Comparison of ENCODE assay signal across 7 mouse cellular contexts in the genomic region with DNA sequence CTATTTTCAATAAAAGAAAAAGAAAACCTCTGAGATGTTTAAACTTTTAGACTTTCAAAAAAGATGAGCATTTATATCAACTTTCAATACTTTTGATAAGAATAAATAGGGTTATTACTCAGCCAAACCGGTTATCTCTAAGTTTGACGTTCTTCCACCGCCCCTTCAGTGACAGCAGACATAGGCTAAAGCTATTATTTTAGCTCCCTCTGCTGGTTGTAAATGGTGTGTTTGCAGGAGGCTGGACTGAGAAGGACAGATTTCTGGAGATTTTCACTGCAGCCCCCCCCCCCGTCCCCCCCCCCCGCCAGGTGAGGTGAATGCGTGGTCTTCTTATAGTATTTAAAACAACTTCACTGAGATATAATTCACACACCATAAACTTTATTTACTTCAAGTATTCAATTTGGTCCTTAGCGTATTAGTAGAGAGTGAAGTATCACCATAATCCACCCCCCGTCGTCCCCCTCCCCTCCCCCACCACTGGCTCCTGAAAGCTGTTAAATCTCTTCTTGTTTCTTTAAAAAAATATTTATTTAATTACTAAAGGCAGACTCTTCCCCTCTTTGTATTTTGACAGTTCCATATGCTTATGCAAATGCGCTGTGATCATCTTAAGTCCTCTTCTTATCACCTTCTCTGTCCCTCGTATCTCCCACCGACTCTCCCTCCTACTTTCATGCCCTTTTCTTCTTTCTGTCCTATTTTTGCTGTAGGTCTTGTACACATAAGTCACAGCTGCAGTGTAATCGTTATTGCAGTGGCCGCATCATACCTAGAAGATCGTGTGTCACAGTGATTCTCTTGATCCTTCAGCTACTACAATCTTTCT. TPM values are rescaled to one million over a fixed set of nuclear protein-coding genes. Genes with fewer than 3 reads are reported as not detected.
DNase-seq lines count a peak whose midpoint lies in the region; ATAC-seq lines count a peak whose summit lies in the region.

No protein-coding gene starts in this region.

- peaks cover 3% of the 10 kb centered on the region; the same call in 1 of the 2 replicates for H3K27me3 ChIP-seq in forebrain, embryonic 14.5 days (replicated peaks; ENCODE audit: control insufficient read depth, insufficient read depth, low read length)
- H3K27me3 ChIP-seq in intestine, embryonic 14.5 days (replicated peaks; ENCODE audit: control insufficient read depth, insufficient read depth, low read length) = no peaks in the 10 kb centered on the region
- no peaks in the 10 kb centered on the region; the same call in 1 of the 2 replicates for H3K27me3 ChIP-seq in liver, embryonic 11.5 days (replicated peaks; ENCODE audit: control insufficient read depth, insufficient read depth, low read length)
- H3K27me3 ChIP-seq in neural tube, embryonic 15.5 days (replicated peaks) = no peaks in the 10 kb centered on the region

- peak overlapping the region; percentile 34 for H3K4me2 ChIP-seq in forebrain, embryonic 14.5 days (ENCODE audit: low read length)
- H3K4me2 ChIP-seq in intestine, embryonic 14.5 days (ENCODE audit: low read length) = peak overlapping the region; percentile 43
- peak overlapping the region; percentile 31 for H3K4me2 ChIP-seq in liver, embryonic 11.5 days
- peak overlapping the region; percentile 56 for H3K4me2 ChIP-seq in neural tube, embryonic 15.5 days

- 15% methylated on average over 13 of the region's 15 CpGs for WGBS in forebrain, embryonic 14.5 days
- WGBS in intestine, embryonic 14.5 days = 17% methylated on average over 12 of the region's 15 CpGs
- 14% methylated on average over 14 of the region's 15 CpGs for WGBS in liver, embryonic 11.5 days
- 9% methylated on average over 14 of the region's 15 CpGs for WGBS in neural tube, embryonic 15.5 days

- no peaks in the 10 kb centered on the region for H3K4me1 ChIP-seq in forebrain, embryonic 14.5 days (ENCODE audit: control insufficient read depth, insufficient read depth, low read length)
- 0 out of 2 replicates have a peak, but pooled peaks cover 4% of the 10 kb centered on the region for H3K4me1 ChIP-seq in intestine, embryonic 14.5 days (replicated peaks; ENCODE audit: control insufficient read depth, insufficient read depth, low read length)
- H3K4me1 ChIP-seq in liver, embryonic 11.5 days (replicated peaks; ENCODE audit: control insufficient read depth, insufficient read depth, low read length) = no peaks in the 10 kb centered on the region
- peaks cover 10% of the 10 kb centered on the region; the same call in 1 of the 2 replicates for H3K4me1 ChIP-seq in neural tube, embryonic 15.5 days

- DNase-seq in urinary bladder, postnatal 14 days (ENCODE audit: low spot score) = peak; percentile 19
- DNase-seq in urinary bladder, postnatal 10 days (ENCODE audit: low spot score) = no peak
- DNase-seq in forebrain, embryonic 14.5 days (ENCODE audit: low spot score) = peak; percentile 86
- DNase-seq in intestine, embryonic 14.5 days (ENCODE audit: low spot score) = no peak
- DNase-seq in liver, embryonic 11.5 days (ENCODE audit: low spot score) = no peak

- peak overlapping the region; percentile 17 for H3K4me3 ChIP-seq in forebrain, embryonic 14.5 days (ENCODE audit: low read depth, low read length)
- H3K4me3 ChIP-seq in intestine, embryonic 14.5 days (ENCODE audit: low read depth, low read length) = no peak overlapping the region
- no peak overlapping the region for H3K4me3 ChIP-seq in liver, embryonic 11.5 days (ENCODE audit: low read depth, low read length)
- peak overlapping the region; percentile 30 for H3K4me3 ChIP-seq in neural tube, embryonic 15.5 days (replicated peaks)

- no peaks in the 10 kb centered on the region for H3K9me3 ChIP-seq in forebrain, embryonic 14.5 days (replicated peaks; ENCODE audit: control insufficient read depth, low read length)
- H3K9me3 ChIP-seq in intestine, embryonic 14.5 days (ENCODE audit: control insufficient read depth, low read length) = no peaks in the 10 kb centered on the region
- H3K9me3 ChIP-seq in liver, embryonic 11.5 days (ENCODE audit: control insufficient read depth, low read length) = no peaks in the 10 kb centered on the region
- no peaks in the 10 kb centered on the region for H3K9me3 ChIP-seq in neural tube, embryonic 15.5 days (replicated peaks)

- H3K27ac ChIP-seq in forebrain, embryonic 14.5 days (ENCODE audit: low read depth, low read length) = no peak overlapping the region
- H3K27ac ChIP-seq in intestine, embryonic 14.5 days (ENCODE audit: low read depth) = no peak overlapping the region
- no peak overlapping the region for H3K27ac ChIP-seq in liver, embryonic 11.5 days (ENCODE audit: low read depth, low read length)
- no peak overlapping the region for H3K27ac ChIP-seq in neural tube, embryonic 15.5 days (replicated peaks)

- H3K9ac ChIP-seq in forebrain, embryonic 14.5 days (ENCODE audit: low read length) = no peak overlapping the region
- H3K9ac ChIP-seq in intestine, embryonic 14.5 days (ENCODE audit: low read length) = no peak overlapping the region
- no peak overlapping the region for H3K9ac ChIP-seq in liver, embryonic 11.5 days (ENCODE audit: low read depth, low read length)
- 0 out of 2 replicates have a peak overlapping the region, but pooled peaks have one; percentile 14 for H3K9ac ChIP-seq in neural tube, embryonic 15.5 days (replicated peaks)

- peak; percentile 82 for ATAC-seq in cerebellum, adult (ENCODE audit: insufficient number of reproducible peaks, low FRiP score, low TSS enrichment)
- ATAC-seq in forebrain, embryonic 14.5 days = peak; percentile 92
- ATAC-seq in intestine, embryonic 14.5 days (replicated peaks; ENCODE audit: low FRiP score, low TSS enrichment, low read depth) = peak; percentile 55; the same call in 1 of the 2 replicates
- ATAC-seq in liver, embryonic 11.5 days (replicated peaks; ENCODE audit: low FRiP score) = peak; percentile 65; the same call in 1 of the 2 replicates
- peak; percentile 91 for ATAC-seq in neural tube, embryonic 15.5 days (ENCODE audit: low FRiP score)

- H3K36me3 ChIP-seq in forebrain, embryonic 14.5 days (ENCODE audit: control insufficient read depth, insufficient read depth, low read length) = no peaks in the 10 kb centered on the region
- H3K36me3 ChIP-seq in intestine, embryonic 14.5 days (ENCODE audit: control insufficient read depth, insufficient read depth, low read length) = no peaks in the 10 kb centered on the region
- H3K36me3 ChIP-seq in liver, embryonic 11.5 days (ENCODE audit: control insufficient read depth, insufficient read depth, low read length) = no peaks in the 10 kb centered on the region
- no peaks in the 10 kb centered on the region for H3K36me3 ChIP-seq in neural tube, embryonic 15.5 days

RNA-seq across cellular contexts. Expression of a gene that starts 30.1 kb away (rescaled TPM):
- 0.41 and 0.44 TPM in 2 replicates for polyA plus RNA-seq in forebrain, embryonic 14.5 days (2014; fragmentation: Nextera tagmentation; extraction: Ambion mirVana)
- polyA plus RNA-seq in intestine, embryonic 14.5 days (2014; fragmentation: Nextera tagmentation; extraction: Ambion mirVana) = 8.7 and 13.4 TPM in 2 replicates
- 4.8 and 5.4 TPM in 2 replicates for polyA plus RNA-seq in liver, embryonic 11.5 days (2014; fragmentation: Nextera tagmentation; extraction: Ambion mirVana)
- 2.5 and 3.0 TPM in 2 replicates for polyA plus RNA-seq in neural tube, embryonic 15.5 days (2015; fragmentation: Nextera tagmentation; extraction: Ambion mirVana)

RNA-seq across cellular contexts. Expression of a gene that starts 47.9 kb away (rescaled TPM):
- polyA plus RNA-seq in forebrain, embryonic 14.5 days (2014; fragmentation: Nextera tagmentation; extraction: Ambion mirVana) = not detected in 2 replicates
- 0.24 TPM in 1 of 2 replicates, not detected in the other for polyA plus RNA-seq in intestine, embryonic 14.5 days (2014; fragmentation: Nextera tagmentation; extraction: Ambion mirVana)
- not detected in 2 replicates for polyA plus RNA-seq in liver, embryonic 11.5 days (2014; fragmentation: Nextera tagmentation; extraction: Ambion mirVana)
- 0.46 and 0.49 TPM in 2 replicates for polyA plus RNA-seq in neural tube, embryonic 15.5 days (2015; fragmentation: Nextera tagmentation; extraction: Ambion mirVana)

Comparison
In these comparisons a context has a peak if more than half of its experiments do, and no peak if none do; other contexts are left out.
1. DNase-seq: peak in urinary bladder, postnatal 14 days (single experiment) and forebrain, embryonic 14.5 days (single experiment); none in urinary bladder, postnatal 10 days (single experiment), intestine, embryonic 14.5 days (single experiment) and liver, embryonic 11.5 days (single experiment).
2. H3K4me3 ChIP-seq: peak in forebrain, embryonic 14.5 days (single experiment) and neural tube, embryonic 15.5 days (single experiment); none in intestine, embryonic 14.5 days (single experiment) and liver, embryonic 11.5 days (single experiment).
3. Peak in every context shown above with its lines, with median percentiles within 50 percentile points of each other: ATAC-seq and H3K4me2 ChIP-seq.